Mouse (Mus musculus): ENCODE data around the gene Pfpl. TPM values are rescaled to one million over a fixed set of nuclear protein-coding genes. Genes with fewer than 3 reads are reported as not detected.

Gene Pfpl
- polyA plus RNA-seq, 1 experiment from 2014 or later, result not detected

Other genes starting within 250 kb of the Pfpl start
- gene Olfr1431, start 227.3 kb upstream of the Pfpl start, polyA plus RNA-seq (2014; fragmentation: Nextera tagmentation; extraction: Ambion mirVana), result not detected in 2 replicates
- gene Olfr1432, start 195.3 kb upstream of the Pfpl start, polyA plus RNA-seq (2014; fragmentation: Nextera tagmentation; extraction: Ambion mirVana), result not detected in 2 replicates
- not detected in 2 replicates for gene Olfr262, start 186.2 kb upstream of the Pfpl start, polyA plus RNA-seq (2014; fragmentation: Nextera tagmentation; extraction: Ambion mirVana)
- not detected in 2 replicates for gene Olfr235, start 166.9 kb upstream of the Pfpl start, polyA plus RNA-seq (2014; fragmentation: Nextera tagmentation; extraction: Ambion mirVana)
- gene Olfr1434, start 148.1 kb upstream of the Pfpl start, polyA plus RNA-seq (2014; fragmentation: Nextera tagmentation; extraction: Ambion mirVana), result not detected in 2 replicates
- not detected in 2 replicates for gene Olfr1436, start 128.8 kb upstream of the Pfpl start, polyA plus RNA-seq (2014; fragmentation: Nextera tagmentation; extraction: Ambion mirVana)
- not detected in 2 replicates for gene Olfr1437, start 102.8 kb upstream of the Pfpl start, polyA plus RNA-seq (2014; fragmentation: Nextera tagmentation; extraction: Ambion mirVana)
- not detected in 2 replicates for gene Olfr1438-ps1, start 92.0 kb upstream of the Pfpl start, polyA plus RNA-seq (2014; fragmentation: Nextera tagmentation; extraction: Ambion mirVana)
- gene Olfr1440, start 40.6 kb upstream of the Pfpl start, polyA plus RNA-seq (2014; fragmentation: Nextera tagmentation; extraction: Ambion mirVana), result not detected in 2 replicates
- not detected in 2 replicates for gene Olfr1441, start 10.5 kb upstream of the Pfpl start, polyA plus RNA-seq (2014; fragmentation: Nextera tagmentation; extraction: Ambion mirVana)
- gene Mpeg1, start 32.9 kb downstream of the Pfpl start, polyA plus RNA-seq (2014; fragmentation: Nextera tagmentation; extraction: Ambion mirVana), result 1.1 and 1.2 TPM in 2 replicates
- 60.1 and 71.8 TPM in 2 replicates for gene Dtx4, start 73.5 kb downstream of the Pfpl start, polyA plus RNA-seq (2014; fragmentation: Nextera tagmentation; extraction: Ambion mirVana)
- gene Fam111a, start 117.8 kb downstream of the Pfpl start, polyA plus RNA-seq (2014; fragmentation: Nextera tagmentation; extraction: Ambion mirVana), result 22.5 and 24.5 TPM in 2 replicates
- gene Gm4952, start 172.1 kb downstream of the Pfpl start, polyA plus RNA-seq (2014; fragmentation: Nextera tagmentation; extraction: Ambion mirVana), result not detected in 2 replicates
- not detected in 2 replicates for gene Glyat, start 205.4 kb downstream of the Pfpl start, polyA plus RNA-seq (2014; fragmentation: Nextera tagmentation; extraction: Ambion mirVana)
- gene Olfr1442, start 242.5 kb downstream of the Pfpl start, polyA plus RNA-seq (2014; fragmentation: Nextera tagmentation; extraction: Ambion mirVana), result not detected in 2 replicates

All from neural tube, embryonic 11.5 days (tissue).